Mouse (Mus musculus): ENCODE data around the gene Timm22. TPM values are rescaled to one million over a fixed set of nuclear protein-coding genes. Genes with fewer than 3 reads are reported as not detected.

Timm22 gene
- 25.8 and 32.2 TPM in 2 replicates for polyA plus RNA-seq (2012)

DNA sequence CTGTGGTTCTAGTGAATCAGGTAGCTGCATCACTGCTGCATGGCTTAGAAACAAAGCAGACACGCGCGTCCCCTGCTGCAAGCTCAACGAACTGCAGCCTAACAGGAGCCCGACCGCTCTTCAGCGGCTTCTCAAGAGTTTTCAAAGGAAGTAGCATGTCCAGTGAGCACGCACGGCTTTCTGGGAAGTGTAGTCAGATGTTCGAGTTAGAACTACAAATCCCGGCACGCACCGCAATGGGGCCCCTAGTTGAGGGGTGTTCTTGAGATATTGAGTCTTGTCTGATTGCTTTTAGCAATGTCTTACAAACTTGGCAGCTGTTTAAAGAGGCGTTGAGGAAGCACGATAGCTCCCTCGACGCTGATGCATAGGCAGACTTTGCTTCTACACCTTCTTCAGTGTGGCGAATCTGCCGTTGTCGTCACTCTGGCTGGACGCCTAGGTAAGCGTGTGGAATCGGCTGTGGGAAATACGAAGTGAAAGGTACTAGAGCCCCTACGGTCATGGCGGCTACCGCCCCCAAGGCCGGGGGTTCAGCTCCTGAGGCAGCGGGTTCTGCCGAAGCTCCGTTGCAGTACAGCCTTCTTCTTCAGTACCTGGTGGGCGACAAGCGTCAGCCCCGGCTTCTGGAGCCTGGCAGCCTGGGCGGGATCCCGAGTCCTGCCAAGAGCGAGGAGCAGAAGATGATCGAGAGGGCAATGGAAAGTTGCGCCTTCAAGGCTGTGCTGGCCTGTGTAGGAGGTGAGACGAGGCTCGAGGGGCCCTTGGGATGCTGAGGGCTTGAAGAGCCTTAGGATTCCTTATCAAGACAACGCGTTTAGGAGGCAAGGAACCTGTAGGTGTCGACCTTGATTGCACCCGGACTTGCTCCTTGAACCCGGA is at the start of gene Timm22:
Gene Timm22 (plus strand): TSS at position 251 of the 882 bp plus-strand sequence.
- no peak for TF ChIP-seq GATA1 (IDR thresholded peaks at IDR 0.05; ENCODE audit: low read length)

DNA sequence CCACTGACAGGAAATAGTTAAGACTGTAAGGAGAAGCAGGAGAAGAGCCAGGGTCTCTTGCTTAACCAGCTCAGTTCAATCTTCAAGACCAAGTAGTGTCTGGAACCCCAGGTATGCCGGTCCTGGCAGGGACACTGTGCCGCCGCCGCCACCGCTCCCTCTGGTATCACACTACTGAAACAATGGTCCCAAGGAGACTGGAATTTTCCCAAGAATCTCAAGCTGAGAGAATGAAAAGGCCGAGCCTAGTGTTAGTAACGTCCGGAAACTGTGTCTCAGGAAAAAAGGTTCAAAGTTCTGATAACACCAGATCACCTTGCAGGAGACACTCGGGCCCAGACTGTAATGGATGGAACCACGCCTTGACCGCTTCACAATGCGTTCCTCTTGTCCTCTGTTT is 49.3 kb upstream of the Timm22 start:
- TF ChIP-seq GATA1 (IDR thresholded peaks at IDR 0.05; ENCODE audit: low read length) = no peak

DNA sequence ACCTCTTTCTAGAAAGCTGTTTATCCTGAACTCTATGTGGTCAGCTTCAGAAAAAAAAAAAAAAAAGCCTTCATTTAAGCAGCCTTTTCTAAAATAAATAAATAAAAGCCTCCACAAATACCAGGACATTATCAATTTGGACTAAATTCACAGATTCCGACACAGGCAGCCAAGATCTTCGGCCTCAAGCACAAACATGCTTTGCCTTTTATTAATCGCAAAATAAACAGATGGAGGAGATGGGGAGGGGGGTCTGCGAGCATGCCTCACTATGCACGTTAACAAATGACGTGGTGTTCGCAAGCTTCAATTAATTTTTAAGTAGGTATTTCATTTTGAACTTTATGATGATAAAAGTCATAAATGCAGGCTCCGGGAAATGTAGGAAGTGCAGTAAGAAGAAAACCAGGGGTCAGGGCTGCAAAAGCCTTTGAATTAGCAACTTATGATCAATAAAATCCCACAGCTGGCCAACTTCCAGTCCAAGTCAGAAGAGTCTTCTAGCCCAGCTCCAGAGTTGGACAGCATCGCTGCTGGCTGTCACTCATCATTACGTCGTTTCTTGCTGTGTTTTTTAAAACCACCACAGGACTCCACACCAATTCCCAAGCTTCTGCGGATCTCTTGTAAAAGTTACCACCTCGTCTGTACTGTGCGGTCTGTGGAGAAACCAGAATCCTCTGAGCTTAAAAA is 48.0 kb upstream of the Timm22 start:
- no peak for TF ChIP-seq GATA1 (IDR thresholded peaks at IDR 0.05; ENCODE audit: low read length)

DNA sequence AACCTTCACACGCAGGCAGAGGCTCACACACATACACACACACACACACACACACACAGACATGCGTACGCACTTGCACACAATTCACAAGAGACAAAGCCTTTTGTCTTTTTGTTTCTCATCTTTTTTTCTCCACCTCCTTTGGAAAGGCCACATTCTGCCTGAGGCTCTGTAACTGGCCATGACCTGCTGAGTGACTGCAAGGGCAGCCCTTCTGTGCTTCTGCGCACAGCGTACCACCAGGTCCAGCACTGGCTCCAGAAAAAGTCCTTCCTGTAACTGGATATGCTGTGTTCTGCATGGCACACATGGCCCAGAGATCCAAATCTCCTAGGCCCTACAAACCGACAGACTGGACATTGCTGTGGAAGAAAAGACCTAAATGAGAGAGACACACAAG is 46.5 kb upstream of the Timm22 start:
- TF ChIP-seq GATA1 (IDR thresholded peaks at IDR 0.05; ENCODE audit: low read length) = no peak

DNA sequence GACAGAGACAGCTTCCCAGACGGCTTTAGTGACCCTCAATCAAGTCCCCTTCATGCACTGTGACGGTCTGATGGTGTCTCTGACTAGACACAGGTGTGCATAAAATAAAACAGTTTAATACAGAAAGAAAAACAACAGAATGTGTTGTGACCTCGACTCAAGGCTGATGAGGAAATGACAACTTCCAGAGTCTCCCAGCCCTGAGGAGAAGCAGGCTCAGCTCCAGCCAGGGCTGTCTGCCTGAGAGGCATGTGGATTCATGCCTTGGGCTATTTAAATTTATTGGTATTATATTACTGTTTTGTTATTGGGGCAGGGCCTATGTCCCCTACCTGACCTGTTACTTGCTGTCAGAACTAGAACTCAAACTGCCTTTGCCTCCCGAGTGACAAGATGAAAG is 45.3 kb upstream of the Timm22 start:
- no peak for TF ChIP-seq GATA1 (IDR thresholded peaks at IDR 0.05; ENCODE audit: low read length)

DNA sequence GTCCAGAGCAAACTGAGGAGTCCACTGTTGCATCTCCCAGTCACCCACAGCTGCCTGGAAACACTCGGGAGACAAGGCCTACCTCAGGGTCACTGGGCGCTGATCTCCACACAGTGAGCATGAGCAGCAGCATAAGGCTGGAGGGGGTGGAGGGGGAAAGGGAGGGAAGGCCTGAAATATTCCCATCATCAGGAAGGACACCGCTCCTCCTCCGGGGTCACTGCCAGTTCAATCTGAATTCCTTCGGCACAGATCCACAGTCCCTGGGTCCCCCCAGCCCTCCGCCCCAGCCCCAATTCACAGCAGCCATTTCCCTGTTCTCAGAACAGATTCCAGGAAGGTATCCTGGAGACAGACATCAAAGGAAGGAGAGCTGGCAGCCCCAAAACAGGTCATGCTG is 43.6 kb upstream of the Timm22 start:
- TF ChIP-seq GATA1 (IDR thresholded peaks at IDR 0.05; ENCODE audit: low read length) = no peak

DNA sequence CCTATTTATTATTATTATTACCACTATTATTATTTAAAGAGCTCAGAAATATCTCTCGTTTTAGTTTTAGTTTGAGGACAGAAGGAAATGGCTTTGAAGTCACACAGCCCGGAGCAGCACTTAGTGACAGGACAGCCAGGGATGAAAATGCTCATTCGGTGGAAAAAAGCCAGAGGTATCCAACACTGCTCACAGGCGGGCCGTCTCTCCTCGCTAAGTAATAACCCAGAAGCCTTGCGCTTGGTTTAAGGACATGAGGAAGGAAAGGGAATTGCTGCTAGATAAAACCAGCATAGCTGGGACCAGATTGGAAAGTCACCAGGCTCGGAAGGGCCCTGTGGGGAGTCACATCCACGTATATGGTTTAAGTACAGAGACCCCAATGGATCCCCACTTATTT is 43.1 kb upstream of the Timm22 start:
- no peak for TF ChIP-seq GATA1 (IDR thresholded peaks at IDR 0.05; ENCODE audit: low read length)

DNA sequence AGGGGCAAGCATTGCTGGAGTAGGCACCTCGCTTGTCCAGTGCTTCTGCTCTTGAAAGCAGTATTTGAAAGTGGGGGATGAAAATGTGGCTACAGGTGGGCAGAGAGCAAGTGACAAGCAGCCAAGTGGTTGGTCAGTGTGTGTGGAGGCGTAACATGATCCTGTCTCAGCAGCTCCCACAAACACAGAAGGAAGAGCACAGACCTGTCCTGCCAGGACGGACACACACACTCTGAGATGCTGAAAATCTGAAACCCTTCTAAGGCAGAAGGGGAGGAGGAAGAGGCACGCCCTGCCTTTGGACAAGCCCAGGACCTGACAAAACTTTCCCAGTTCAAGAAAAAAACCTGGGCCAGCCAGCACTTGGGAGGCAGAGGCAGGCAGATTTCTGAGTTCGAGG is 42.7 kb upstream of the Timm22 start:
- TF ChIP-seq GATA1 (IDR thresholded peaks at IDR 0.05; ENCODE audit: low read length) = no peak

DNA sequence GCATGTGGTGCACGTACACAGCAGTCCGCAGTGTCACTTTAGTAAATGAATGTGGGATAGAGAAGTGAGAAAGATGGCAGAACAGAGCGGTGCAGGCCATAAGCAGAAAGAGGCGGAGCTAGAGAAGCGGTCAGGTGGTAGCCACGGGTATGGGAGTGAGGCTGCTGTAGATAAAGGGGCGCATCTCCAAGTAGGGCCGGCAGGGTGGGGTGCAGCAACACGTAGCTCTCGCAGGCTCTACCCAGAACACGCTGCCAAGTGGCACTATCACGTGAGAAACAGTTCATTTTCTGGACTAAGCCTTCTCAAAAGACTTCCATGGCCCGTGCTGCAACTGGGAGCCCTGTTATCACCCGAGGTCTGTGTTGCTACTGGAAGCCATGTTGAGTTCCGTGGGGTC is 40.0 kb upstream of the Timm22 start:
- no peak for TF ChIP-seq GATA1 (IDR thresholded peaks at IDR 0.05; ENCODE audit: low read length)

DNA sequence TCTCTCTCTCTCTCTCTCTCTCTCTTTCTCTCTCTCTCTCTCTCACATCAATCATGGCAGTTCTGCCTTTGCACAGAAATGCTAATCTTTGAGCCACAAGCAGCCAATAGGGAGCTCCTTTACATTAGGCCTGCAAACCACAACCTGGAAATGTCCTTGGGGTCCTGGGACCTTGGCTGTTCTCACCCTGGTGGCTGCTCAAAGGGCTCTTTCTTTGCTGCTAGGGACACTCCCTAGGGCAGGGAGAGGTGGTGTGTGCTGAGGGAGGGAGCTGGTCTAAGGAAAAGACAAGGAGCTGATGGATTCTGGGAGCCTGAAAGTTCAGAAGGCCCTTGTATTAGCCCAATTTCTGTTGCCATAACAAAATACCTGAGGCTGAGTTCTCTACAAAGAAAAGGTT is 36.3 kb upstream of the Timm22 start:
- no peak for TF ChIP-seq GATA1 (IDR thresholded peaks at IDR 0.05; ENCODE audit: low read length)

DNA sequence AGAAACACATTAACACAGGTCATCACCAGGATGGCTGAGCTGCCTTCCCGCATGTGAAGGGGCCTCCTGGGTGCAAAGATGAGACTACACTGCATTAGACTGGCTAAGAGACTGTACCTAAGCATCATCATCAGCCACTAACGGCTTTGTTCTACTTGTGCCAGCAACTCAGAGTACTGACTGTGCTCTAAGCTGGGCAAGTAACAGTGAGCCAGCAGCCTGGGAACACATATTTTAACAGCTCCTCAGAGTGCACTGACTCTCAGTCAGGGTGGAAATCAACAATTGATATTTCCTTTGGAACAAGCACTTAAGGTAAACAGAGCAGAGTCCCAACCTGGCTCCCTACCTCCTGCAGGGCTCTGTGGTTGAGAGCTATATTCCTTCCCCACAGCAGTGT is 34.6 kb upstream of the Timm22 start:
- TF ChIP-seq GATA1 (IDR thresholded peaks at IDR 0.05; ENCODE audit: low read length) = no peak

DNA sequence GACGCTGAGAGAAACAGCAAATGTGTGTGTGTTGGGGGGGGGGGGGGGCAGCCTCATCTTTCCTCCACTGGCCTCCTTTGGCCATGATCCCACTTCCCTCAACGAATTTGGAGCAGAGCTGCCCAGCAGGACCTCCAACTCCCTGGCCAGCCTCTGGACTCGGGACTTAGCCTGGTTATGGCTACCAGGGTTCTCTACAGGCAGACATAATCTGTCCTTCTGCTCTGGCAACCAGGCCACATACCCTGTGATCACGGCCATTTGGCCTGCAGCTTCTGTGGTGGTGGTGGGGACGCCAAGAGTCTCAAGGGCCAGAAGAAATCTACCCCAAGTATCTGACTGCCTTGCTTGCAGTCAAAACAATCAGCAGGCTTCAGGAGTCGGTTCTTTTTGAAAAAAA is 34.2 kb upstream of the Timm22 start:
- no peak for TF ChIP-seq GATA1 (IDR thresholded peaks at IDR 0.05; ENCODE audit: low read length)

DNA sequence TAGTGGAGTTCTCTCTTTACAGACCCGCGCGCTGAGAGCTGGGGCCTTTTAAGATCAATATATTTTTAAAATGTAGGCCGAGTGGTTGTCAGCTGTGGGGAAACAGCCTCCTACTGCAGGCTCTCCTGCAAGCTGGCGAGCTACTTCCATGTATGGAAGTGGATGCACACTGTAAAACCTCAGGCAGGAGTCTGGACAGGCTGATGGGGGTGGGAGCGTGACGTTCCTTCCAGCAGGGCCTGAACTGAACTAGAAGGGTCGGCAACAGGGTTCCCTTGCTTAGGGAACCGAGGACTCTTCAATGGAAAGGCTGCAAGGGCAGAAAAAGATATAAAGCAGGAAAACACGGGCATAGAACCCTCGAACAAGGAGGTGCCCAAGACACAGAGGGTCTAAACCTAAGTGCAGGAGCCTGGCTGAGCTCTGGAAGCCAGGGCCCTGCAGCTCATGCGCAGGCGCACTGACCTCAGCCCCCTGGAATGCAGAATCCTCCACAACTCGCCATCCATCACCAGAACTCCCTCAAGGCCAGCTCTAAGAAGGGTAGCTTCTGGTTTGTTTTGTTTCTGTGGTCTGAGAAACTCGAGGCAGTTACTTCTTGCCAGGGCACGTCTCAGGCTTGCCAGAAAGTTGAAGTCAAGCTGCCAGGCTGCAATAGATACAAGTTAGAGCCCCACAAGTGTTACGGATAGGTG is 32.1 kb upstream of the Timm22 start:
- TF ChIP-seq GATA1 (IDR thresholded peaks at IDR 0.05; ENCODE audit: low read length) = no peak

DNA sequence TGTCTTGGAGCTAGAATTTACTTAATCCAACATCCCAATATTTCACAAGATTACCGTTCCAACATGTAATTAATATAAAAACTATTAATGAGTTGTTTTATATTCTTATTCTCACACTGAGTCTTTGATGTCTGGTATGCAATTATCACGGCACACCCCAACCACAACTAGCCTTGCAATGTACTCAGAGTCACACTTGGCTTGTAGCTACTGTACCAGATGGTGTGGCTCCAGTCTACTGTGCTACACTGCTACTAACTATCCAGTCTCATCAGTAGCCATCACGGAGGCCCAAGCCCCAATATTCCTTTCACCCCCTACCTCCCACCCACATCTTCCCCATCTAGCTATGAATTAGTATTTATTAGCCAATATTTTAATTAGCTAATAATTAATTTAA is 30.3 kb upstream of the Timm22 start:
- no peak for TF ChIP-seq GATA1 (IDR thresholded peaks at IDR 0.05; ENCODE audit: low read length)

DNA sequence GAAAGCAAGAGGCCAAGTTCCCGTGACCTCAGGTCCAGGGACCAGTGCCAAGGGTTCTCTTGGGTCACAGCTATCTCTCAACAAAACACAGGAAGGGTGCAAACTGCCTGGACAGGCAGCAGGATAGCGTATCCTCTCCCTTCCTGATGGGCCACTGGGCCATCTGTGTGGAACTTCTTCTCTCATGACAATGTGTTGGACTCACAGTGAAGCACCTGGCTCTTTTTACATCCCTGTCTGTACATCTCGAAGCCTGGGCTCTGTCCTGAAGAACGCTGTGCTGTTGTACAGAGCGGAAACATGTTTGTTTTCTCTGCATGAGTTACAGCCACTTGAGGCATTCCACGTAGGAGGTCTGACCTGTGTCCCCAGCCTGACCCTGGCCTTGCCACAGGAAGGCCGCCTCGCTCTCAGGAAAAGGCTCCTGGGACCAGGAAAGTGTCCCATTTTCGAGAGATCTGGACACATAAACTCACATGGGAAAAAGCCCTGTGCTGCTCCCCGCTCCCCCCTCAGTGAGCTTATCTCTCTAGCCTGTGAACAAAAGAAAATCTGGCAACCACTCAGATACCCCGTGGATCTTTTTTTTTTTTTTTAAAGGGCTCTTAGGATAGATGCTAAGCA is 26.7 kb upstream of the Timm22 start:
- no peak for TF ChIP-seq GATA1 (IDR thresholded peaks at IDR 0.05; ENCODE audit: low read length)

All from G1E-ER4 (cell line).